Mouse (Mus musculus): ENCODE data around the gene Rita1. TPM values are rescaled to one million over a fixed set of nuclear protein-coding genes. Genes with fewer than 3 reads are reported as not detected.

The Rita1 gene
- total and polyA plus RNA-seq, 2 experiments from 2014 or later = 24.1 to 28.6 TPM

GRCm38 (mm10) chr5:120579898-120580626 lies 32.3 kb downstream of the Rita1 start:
- WGBS = 74% methylated on average over 26 of the region's 26 CpGs
- ATAC-seq (peak; percentile 77), DNase-seq (no peak)
- no peak overlapping the region for H3K9ac ChIP-seq
- H3K27me3 ChIP-seq (ENCODE audit: insufficient read depth, low read length) = no peaks in the 10 kb centered on the region
- no peaks in the 10 kb centered on the region for H3K4me1 ChIP-seq (ENCODE audit: insufficient read depth)
- no peak overlapping the region for H3K4me3 ChIP-seq (ENCODE audit: low read depth, low read length)
- peak overlapping the region; percentile 35; the same call in 1 of the 2 replicates for H3K27ac ChIP-seq (ENCODE audit: low read depth, low read length)
- H3K4me2 ChIP-seq (ENCODE audit: low read depth) = peak overlapping the region; percentile 5; the same call in 1 of the 2 replicates
- H3K36me3 ChIP-seq (ENCODE audit: insufficient read depth) = peaks cover 20% of the 10 kb centered on the region; the same call in 1 of the 2 replicates
- no peaks in the 10 kb centered on the region for H3K9me3 ChIP-seq (ENCODE audit: low read length)
- TF ChIP-seq CTCF (IDR thresholded peaks at IDR 0.05; ENCODE audit: low read depth) = no peak

- peak; percentile 52 for DNase-seq
- no peak for TF ChIP-seq CTCF (IDR thresholded peaks at IDR 0.05; ENCODE audit: low read depth)
- 63% methylated on average over 26 of the region's 26 CpGs for WGBS
- peak overlapping the region; percentile 40 for H3K27ac ChIP-seq (ENCODE audit: low read depth, low read length)
- H3K4me3 ChIP-seq (ENCODE audit: low read depth, low read length) = no peak overlapping the region
- H3K27me3 ChIP-seq (ENCODE audit: insufficient read depth, low read length) = no peaks in the 10 kb centered on the region
- H3K4me1 ChIP-seq (ENCODE audit: insufficient read depth) = no peaks in the 10 kb centered on the region
- H3K9me3 ChIP-seq (ENCODE audit: low read length) = no peaks in the 10 kb centered on the region
- no peak overlapping the region for H3K9ac ChIP-seq
- peak; percentile 70 for ATAC-seq
- H3K36me3 ChIP-seq (ENCODE audit: insufficient read depth) = peaks cover 20% of the 10 kb centered on the region; the same call in 1 of the 2 replicates
- peak overlapping the region; percentile 5; the same call in 1 of the 2 replicates for H3K4me2 ChIP-seq (ENCODE audit: low read depth)
Observed at GRCm38 (mm10) chr5:120579211-120579897, 33.0 kb downstream of the Rita1 start.

GRCm38 (mm10) chr5:120578504-120579081 lies 33.8 kb downstream of the Rita1 start:
- ATAC-seq (no peak), DNase-seq (no peak)
- H3K27ac ChIP-seq (ENCODE audit: low read depth, low read length) = no peak overlapping the region
- H3K27me3 ChIP-seq (ENCODE audit: insufficient read depth, low read length) = no peaks in the 10 kb centered on the region
- no peak overlapping the region for H3K4me3 ChIP-seq (ENCODE audit: low read depth, low read length)
- H3K9me3 ChIP-seq (ENCODE audit: low read length) = no peaks in the 10 kb centered on the region
- no peak for TF ChIP-seq CTCF (IDR thresholded peaks at IDR 0.05; ENCODE audit: low read depth)
- H3K9ac ChIP-seq = no peak overlapping the region
- H3K4me1 ChIP-seq (ENCODE audit: insufficient read depth) = no peaks in the 10 kb centered on the region
- 53% methylated on average over 12 of the region's 12 CpGs for WGBS
- peaks cover 16% of the 10 kb centered on the region; the same call in 1 of the 2 replicates for H3K36me3 ChIP-seq (ENCODE audit: insufficient read depth)
- H3K4me2 ChIP-seq (ENCODE audit: low read depth) = no peak overlapping the region

- Histone ChIP-seq H3K9ac (no peak overlapping the region), H3K9me3 (ENCODE audit: low read length) (no peaks in the 10 kb centered on the region), H3K27me3 (ENCODE audit: insufficient read depth, low read length) (no peaks in the 10 kb centered on the region), H3K4me2 (ENCODE audit: low read depth) (no peak overlapping the region), H3K4me3 (ENCODE audit: low read depth, low read length) (no peak overlapping the region), H3K36me3 (ENCODE audit: insufficient read depth) (peaks cover 10% of the 10 kb centered on the region; the same call in 1 of the 2 replicates), H3K27ac (ENCODE audit: low read depth, low read length) (no peak overlapping the region), H3K4me1 (ENCODE audit: insufficient read depth) (no peaks in the 10 kb centered on the region)
- no peak for ATAC-seq
- TF ChIP-seq CTCF (IDR thresholded peaks at IDR 0.05; ENCODE audit: low read depth) = no peak
- DNase-seq = no peak
- WGBS = 60% methylated on average over 10 of the region's 10 CpGs
Observed at GRCm38 (mm10) chr5:120577935-120578441, 34.4 kb downstream of the Rita1 start.

- TF ChIP-seq CTCF (IDR thresholded peaks at IDR 0.05; ENCODE audit: low read depth) = no peak
- H3K27me3 ChIP-seq (ENCODE audit: insufficient read depth, low read length) = no peaks in the 10 kb centered on the region
- H3K4me2 ChIP-seq (ENCODE audit: low read depth) = no peak overlapping the region
- no peaks in the 10 kb centered on the region for H3K9me3 ChIP-seq (ENCODE audit: low read length)
- H3K27ac ChIP-seq (ENCODE audit: low read depth, low read length) = no peak overlapping the region
- ATAC-seq (no peak), DNase-seq (no peak)
- 76% methylated on average over 11 of the region's 11 CpGs for WGBS
- H3K9ac ChIP-seq = no peak overlapping the region
- no peaks in the 10 kb centered on the region for H3K4me1 ChIP-seq (ENCODE audit: insufficient read depth)
- 0 out of 2 replicates have a peak, but pooled peaks cover 6% of the 10 kb centered on the region for H3K36me3 ChIP-seq (ENCODE audit: insufficient read depth)
- H3K4me3 ChIP-seq (ENCODE audit: low read depth, low read length) = no peak overlapping the region
Observed at GRCm38 (mm10) chr5:120576781-120577301, 35.5 kb downstream of the Rita1 start.

- H3K4me3 ChIP-seq (ENCODE audit: low read depth, low read length) = no peak overlapping the region
- ATAC-seq = no peak
- no peaks in the 10 kb centered on the region for H3K9me3 ChIP-seq (ENCODE audit: low read length)
- 76% methylated on average over 10 of the region's 10 CpGs for WGBS
- no peak for DNase-seq
- TF ChIP-seq CTCF (IDR thresholded peaks at IDR 0.05; ENCODE audit: low read depth) = no peak
- H3K4me1 ChIP-seq (ENCODE audit: insufficient read depth) = 0 out of 2 replicates have a peak, but pooled peaks cover 6% of the 10 kb centered on the region
- no peaks in the 10 kb centered on the region for H3K36me3 ChIP-seq (ENCODE audit: insufficient read depth)
- H3K27me3 ChIP-seq (ENCODE audit: insufficient read depth, low read length) = no peaks in the 10 kb centered on the region
- no peak overlapping the region for H3K27ac ChIP-seq (ENCODE audit: low read depth, low read length)
- no peak overlapping the region for H3K9ac ChIP-seq
- H3K4me2 ChIP-seq (ENCODE audit: low read depth) = no peak overlapping the region
Observed at GRCm38 (mm10) chr5:120574469-120575063, 37.8 kb downstream of the Rita1 start.

Measured in forebrain, postnatal 0 days (tissue).